Mouse (Mus musculus): ENCODE measurements around the gene Dnajc16.

DNA sequence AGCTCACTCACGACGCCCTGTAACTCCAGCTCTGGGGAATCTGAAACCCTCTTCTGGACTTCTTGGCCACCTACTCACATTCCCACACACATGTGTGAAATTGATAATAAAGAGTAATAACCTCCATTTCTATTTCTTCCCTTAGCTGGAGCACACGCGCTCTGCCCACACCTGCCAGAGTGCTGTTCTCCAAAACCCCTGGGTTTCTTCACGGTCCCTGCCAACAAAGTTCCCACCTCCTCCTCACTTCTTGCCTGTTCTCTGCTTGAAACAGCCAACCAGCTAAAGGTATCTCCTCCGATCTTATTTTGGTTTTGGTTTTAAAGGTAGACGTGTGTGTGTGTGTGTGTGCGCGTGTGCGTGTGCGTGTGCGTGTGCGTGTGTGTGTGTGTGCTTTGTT lies 60.3 kb downstream of the Dnajc16 start:
- TF ChIP-seq CTCF (IDR thresholded peaks at IDR 0.05; ENCODE audit: insufficient read depth, low read length) (no peak), POLR2A (IDR thresholded peaks at IDR 0.05; ENCODE audit: borderline replicate concordance, extremely low read depth, low read depth, low read length) (no peak)

Data from lung, adult 2 months (tissue).